Mouse (Mus musculus) embryonic fibroblast, embryonic 13.5 days (primary cell): Measurements from ENCODE around the gene Xab2.

Experiments
- CTCF ChIP-seq: IDR thresholded peaks from 2 replicates; pipeline ENCODE4 v1.5.1; 2011; ENCODE audit warnings: mild to moderate bottlenecking, control low read depth, low read length, moderate library complexity, borderline replicate concordance; ENCODE audit not compliant: insufficient read depth
- POLR2A ChIP-seq: IDR thresholded peaks from 2 replicates; pipeline ENCODE4 v1.6.1; 2011; ENCODE audit warnings: low read depth, mild to moderate bottlenecking, control low read depth, low read length, moderate library complexity

DNA sequence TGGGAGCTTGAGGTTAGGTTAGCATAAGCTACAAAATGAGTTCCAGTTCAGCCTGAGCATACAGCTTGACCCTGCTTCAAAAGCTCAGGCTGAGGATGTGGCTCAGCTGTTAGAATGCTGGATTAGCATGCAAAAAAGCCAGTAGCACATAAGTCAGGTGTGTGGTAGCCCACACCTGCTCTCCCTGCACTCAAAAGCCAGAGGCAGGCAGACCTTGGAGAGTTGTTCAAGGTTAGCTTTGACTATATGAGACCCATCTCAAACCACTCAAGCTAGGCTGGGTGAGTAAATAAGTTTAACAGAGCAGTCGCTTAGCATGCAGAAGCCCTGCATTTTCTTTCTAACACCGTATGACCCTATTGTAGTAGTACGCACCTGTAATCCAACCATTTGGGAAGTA, 46.6 kb downstream of the Xab2 start:
- TF ChIP-seq CTCF, result no peak
- no peak for TF ChIP-seq POLR2A
